Mouse (Mus musculus): ENCODE results near the gene Wfdc18. TPM values are rescaled to one million over a fixed set of nuclear protein-coding genes. Genes with fewer than 3 reads are reported as not detected.
A peak's percentile ranks its signal among the peaks of the same experiment; 100 is the strongest.

Gene Wfdc18
- 10.4 TPM in 1 of 2 replicates, not detected in the other for polyA plus RNA-seq (2012; rRNA removed)

GRCm38 (mm10) chr11:83708715-83709114 lies at the start of gene Wfdc18:
Gene Wfdc18, plus strand, starts transcription at chr11:83709015.
- no peak within 1 kb of the TSS for H3K27ac ChIP-seq (ENCODE audit: insufficient read depth, low read depth, low read length)
- no peak within 1 kb of the TSS for H3K4me3 ChIP-seq (ENCODE audit: low read depth, low read length)
- no peaks in the 10 kb centered on the region for H3K27me3 ChIP-seq (ENCODE audit: control insufficient read depth, insufficient read depth, low read length)
- no peaks in the 10 kb centered on the region for H3K36me3 ChIP-seq (ENCODE audit: control insufficient read depth, insufficient read depth, low read length)
- 40% methylated on average over 4 of the region's 4 CpGs for WGBS
- no peaks in the 10 kb centered on the region for H3K4me1 ChIP-seq (ENCODE audit: control insufficient read depth, insufficient read depth, insufficient read length, low read length)
- TF ChIP-seq CTCF (IDR thresholded peaks at IDR 0.05; ENCODE audit: extremely low read depth, insufficient read length, insufficient replicate concordance, low read depth, low read length) (no peak), POLR2A (IDR thresholded peaks at IDR 0.05; ENCODE audit: low read depth, low read length) (no peak)

- Histone ChIP-seq H3K4me3 (ENCODE audit: low read depth, low read length) (peak within 1 kb of the TSS; percentile 14), H3K27me3 (ENCODE audit: control insufficient read depth, insufficient read depth, low read length) (no peaks in the 10 kb centered on the region), H3K36me3 (ENCODE audit: control insufficient read depth, insufficient read depth, low read length) (no peaks in the 10 kb centered on the region), H3K27ac (ENCODE audit: insufficient read depth, low read depth, low read length) (peak within 1 kb of the TSS; percentile 22; the same call in 1 of the 2 replicates), H3K4me1 (ENCODE audit: control insufficient read depth, insufficient read depth, insufficient read length, low read length) (no peaks in the 10 kb centered on the region)
- no peak for TF ChIP-seq CTCF (IDR thresholded peaks at IDR 0.05; ENCODE audit: extremely low read depth, insufficient read length, insufficient replicate concordance, low read depth, low read length)
- TF ChIP-seq POLR2A (IDR thresholded peaks at IDR 0.05; ENCODE audit: low read depth, low read length): no peak
- WGBS: 62% methylated on average over 6 of the region's 6 CpGs
These were observed 46.6 kb upstream of the Wfdc18 start, which contains the start of gene Ccl4 for GRCm38 (mm10) chr11:83662204-83662603. Gene Ccl4, plus strand, starts transcription at chr11:83662584.

- TF ChIP-seq CTCF (IDR thresholded peaks at IDR 0.05; ENCODE audit: extremely low read depth, insufficient read length, insufficient replicate concordance, low read depth, low read length) (no peak), POLR2A (IDR thresholded peaks at IDR 0.05; ENCODE audit: low read depth, low read length) (no peak)
- H3K27me3 ChIP-seq (ENCODE audit: control insufficient read depth, insufficient read depth, low read length): no peaks in the 10 kb centered on the region
- H3K36me3 ChIP-seq (ENCODE audit: control insufficient read depth, insufficient read depth, low read length): no peaks in the 10 kb centered on the region
- H3K27ac ChIP-seq (ENCODE audit: insufficient read depth, low read depth, low read length): peak overlapping the region; percentile 22; the same call in 1 of the 2 replicates
- WGBS: 49% methylated on average over 5 of the region's 5 CpGs
- no peaks in the 10 kb centered on the region for H3K4me1 ChIP-seq (ENCODE audit: control insufficient read depth, insufficient read depth, insufficient read length, low read length)
- H3K4me3 ChIP-seq (ENCODE audit: low read depth, low read length): no peak overlapping the region
These were observed 45.3 kb upstream of the Wfdc18 start for GRCm38 (mm10) chr11:83663532-83663931.

GRCm38 (mm10) chr11:83671743-83672142 lies 37.1 kb upstream of the Wfdc18 start:
- Histone ChIP-seq H3K36me3 (ENCODE audit: control insufficient read depth, insufficient read depth, low read length) (no peaks in the 10 kb centered on the region), H3K4me3 (ENCODE audit: low read depth, low read length) (no peak overlapping the region), H3K27ac (ENCODE audit: insufficient read depth, low read depth, low read length) (no peak overlapping the region), H3K4me1 (ENCODE audit: control insufficient read depth, insufficient read depth, insufficient read length, low read length) (no peaks in the 10 kb centered on the region), H3K27me3 (ENCODE audit: control insufficient read depth, insufficient read depth, low read length) (no peaks in the 10 kb centered on the region)
- TF ChIP-seq POLR2A (IDR thresholded peaks at IDR 0.05; ENCODE audit: low read depth, low read length) (no peak), CTCF (IDR thresholded peaks at IDR 0.05; ENCODE audit: extremely low read depth, insufficient read length, insufficient replicate concordance, low read depth, low read length) (no peak)

- no peaks in the 10 kb centered on the region for H3K4me1 ChIP-seq (ENCODE audit: control insufficient read depth, insufficient read depth, insufficient read length, low read length)
- H3K36me3 ChIP-seq (ENCODE audit: control insufficient read depth, insufficient read depth, low read length): no peaks in the 10 kb centered on the region
- no peaks in the 10 kb centered on the region for H3K27me3 ChIP-seq (ENCODE audit: control insufficient read depth, insufficient read depth, low read length)
- no peak overlapping the region for H3K4me3 ChIP-seq (ENCODE audit: low read depth, low read length)
- no peak for TF ChIP-seq CTCF (IDR thresholded peaks at IDR 0.05; ENCODE audit: extremely low read depth, insufficient read length, insufficient replicate concordance, low read depth, low read length)
- TF ChIP-seq POLR2A (IDR thresholded peaks at IDR 0.05; ENCODE audit: low read depth, low read length): no peak
- no peak overlapping the region for H3K27ac ChIP-seq (ENCODE audit: insufficient read depth, low read depth, low read length)
- WGBS: 86% methylated on average over 1 of the region's 1 CpGs
These were observed 33.1 kb upstream of the Wfdc18 start for GRCm38 (mm10) chr11:83675665-83676064.

GRCm38 (mm10) chr11:83689918-83690317 lies 18.9 kb upstream of the Wfdc18 start:
- H3K4me1 ChIP-seq (ENCODE audit: control insufficient read depth, insufficient read depth, insufficient read length, low read length): no peaks in the 10 kb centered on the region
- no peaks in the 10 kb centered on the region for H3K36me3 ChIP-seq (ENCODE audit: control insufficient read depth, insufficient read depth, low read length)
- H3K4me3 ChIP-seq (ENCODE audit: low read depth, low read length): no peak overlapping the region
- 82% methylated on average over 1 of the region's 1 CpGs for WGBS
- no peaks in the 10 kb centered on the region for H3K27me3 ChIP-seq (ENCODE audit: control insufficient read depth, insufficient read depth, low read length)
- H3K27ac ChIP-seq (ENCODE audit: insufficient read depth, low read depth, low read length): no peak overlapping the region
- TF ChIP-seq POLR2A (IDR thresholded peaks at IDR 0.05; ENCODE audit: low read depth, low read length) (no peak), CTCF (IDR thresholded peaks at IDR 0.05; ENCODE audit: extremely low read depth, insufficient read length, insufficient replicate concordance, low read depth, low read length) (no peak)

- TF ChIP-seq POLR2A (IDR thresholded peaks at IDR 0.05; ENCODE audit: low read depth, low read length): no peak
- TF ChIP-seq CTCF (IDR thresholded peaks at IDR 0.05; ENCODE audit: extremely low read depth, insufficient read length, insufficient replicate concordance, low read depth, low read length): no peak
- Histone ChIP-seq H3K4me3 (ENCODE audit: low read depth, low read length) (no peak overlapping the region), H3K36me3 (ENCODE audit: control insufficient read depth, insufficient read depth, low read length) (no peaks in the 10 kb centered on the region), H3K27ac (ENCODE audit: insufficient read depth, low read depth, low read length) (no peak overlapping the region), H3K27me3 (ENCODE audit: control insufficient read depth, insufficient read depth, low read length) (no peaks in the 10 kb centered on the region), H3K4me1 (ENCODE audit: control insufficient read depth, insufficient read depth, insufficient read length, low read length) (no peaks in the 10 kb centered on the region)
- WGBS: 67% methylated on average over 1 of the region's 1 CpGs
These were observed 16.8 kb upstream of the Wfdc18 start for GRCm38 (mm10) chr11:83692008-83692407.

Data from small intestine, adult 2 months (tissue).